Mouse (Mus musculus): ENCODE results near the gene Fdx1. TPM values are rescaled to one million over a fixed set of nuclear protein-coding genes. Genes with fewer than 3 reads are reported as not detected.

The Fdx1 gene
- total and polyA plus RNA-seq, 2 experiments, result 160 to 290 TPM

DNA sequence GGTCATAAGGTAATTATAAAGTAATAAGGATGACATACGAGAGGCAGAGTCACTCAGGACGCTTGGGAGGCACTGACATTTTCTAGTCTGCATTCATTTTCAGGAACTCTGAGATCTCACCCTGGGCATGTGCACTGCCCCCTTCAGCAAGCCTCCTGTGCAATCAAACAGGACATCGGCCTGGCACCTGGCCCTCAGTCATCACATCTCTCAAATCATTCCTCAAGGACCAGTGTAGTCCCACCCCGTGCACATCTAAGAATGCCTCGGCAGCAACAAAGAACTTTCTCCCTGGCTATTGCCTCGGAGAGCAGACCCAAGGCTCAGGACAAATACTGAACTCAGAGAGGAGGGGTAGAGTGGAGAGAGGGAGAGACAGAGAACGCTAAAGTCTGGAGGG, 34.7 kb downstream of the Fdx1 start:
- Histone ChIP-seq H3K4me3 (ENCODE audit: insufficient read depth, low read depth, low read length) (no peak overlapping the region), H3K9ac (ENCODE audit: low read depth, low read length) (no peak overlapping the region), H3K79me2 (ENCODE audit: control insufficient read depth, insufficient read depth, low read length) (no peaks in the 10 kb centered on the region), H3K27ac (replicated peaks; ENCODE audit: insufficient read depth, low read depth, low read length) (no peak overlapping the region), H3K27me3 (ENCODE audit: control insufficient read depth, insufficient read depth, low read length) (no peaks in the 10 kb centered on the region), H3K4me1 (ENCODE audit: control insufficient read depth, insufficient read depth, low read length) (no peaks in the 10 kb centered on the region), H3K36me3 (ENCODE audit: control insufficient read depth, insufficient read depth, low read length) (no peaks in the 10 kb centered on the region)
- 77% methylated on average over 7 of the region's 7 CpGs for WGBS
- TF ChIP-seq CTCF (IDR thresholded peaks at IDR 0.05; ENCODE audit: low read depth, low read length), result no peak
- TF ChIP-seq POLR2A (IDR thresholded peaks at IDR 0.05; ENCODE audit: extremely low read depth, insufficient read depth, low read length), result no peak
- no peak for DNase-seq (ENCODE audit: extremely low read depth, low read depth, low spot score)

DNA sequence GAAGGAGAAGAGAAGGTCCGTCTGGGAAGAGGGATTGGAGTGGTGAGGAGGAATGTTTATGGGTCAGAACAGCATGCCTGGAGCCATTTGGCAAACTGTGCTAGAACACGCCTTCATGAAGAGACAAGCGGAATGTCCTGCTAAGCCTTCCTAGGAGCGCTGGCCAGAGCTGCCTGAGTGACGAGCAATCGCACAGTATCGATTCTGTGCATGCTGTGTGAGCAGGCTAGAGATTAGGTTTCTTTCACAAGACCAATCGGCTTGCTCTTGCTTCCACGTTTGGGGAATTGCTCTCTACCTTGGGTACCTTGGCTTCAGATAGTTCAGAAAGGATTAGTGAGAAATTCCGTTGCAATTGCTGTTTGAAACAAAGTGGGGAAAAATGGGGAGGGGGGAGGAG, 35.2 kb downstream of the Fdx1 start:
- no peak for DNase-seq (ENCODE audit: extremely low read depth, low read depth, low spot score)
- WGBS, result 39% methylated on average over 10 of the region's 10 CpGs
- no peak for TF ChIP-seq CTCF (IDR thresholded peaks at IDR 0.05; ENCODE audit: low read depth, low read length)
- no peak for TF ChIP-seq POLR2A (IDR thresholded peaks at IDR 0.05; ENCODE audit: extremely low read depth, insufficient read depth, low read length)
- no peak overlapping the region for H3K4me3 ChIP-seq (ENCODE audit: insufficient read depth, low read depth, low read length)
- H3K27ac ChIP-seq (replicated peaks; ENCODE audit: insufficient read depth, low read depth, low read length), result no peak overlapping the region
- H3K36me3 ChIP-seq (ENCODE audit: control insufficient read depth, insufficient read depth, low read length), result no peaks in the 10 kb centered on the region
- no peaks in the 10 kb centered on the region for H3K4me1 ChIP-seq (ENCODE audit: control insufficient read depth, insufficient read depth, low read length)
- no peaks in the 10 kb centered on the region for H3K79me2 ChIP-seq (ENCODE audit: control insufficient read depth, insufficient read depth, low read length)
- no peaks in the 10 kb centered on the region for H3K27me3 ChIP-seq (ENCODE audit: control insufficient read depth, insufficient read depth, low read length)
- H3K9ac ChIP-seq (ENCODE audit: low read depth, low read length), result no peak overlapping the region

GRCm38 (mm10) chr9:51927680-51928079, 35.7 kb downstream of the Fdx1 start:
- TF ChIP-seq POLR2A (IDR thresholded peaks at IDR 0.05; ENCODE audit: extremely low read depth, insufficient read depth, low read length), result no peak
- TF ChIP-seq CTCF (IDR thresholded peaks at IDR 0.05; ENCODE audit: low read depth, low read length), result no peak
- Histone ChIP-seq H3K79me2 (ENCODE audit: control insufficient read depth, insufficient read depth, low read length) (no peaks in the 10 kb centered on the region), H3K27ac (replicated peaks; ENCODE audit: insufficient read depth, low read depth, low read length) (no peak overlapping the region), H3K4me1 (ENCODE audit: control insufficient read depth, insufficient read depth, low read length) (no peaks in the 10 kb centered on the region), H3K9ac (ENCODE audit: low read depth, low read length) (no peak overlapping the region), H3K4me3 (ENCODE audit: insufficient read depth, low read depth, low read length) (no peak overlapping the region), H3K36me3 (ENCODE audit: control insufficient read depth, insufficient read depth, low read length) (no peaks in the 10 kb centered on the region), H3K27me3 (ENCODE audit: control insufficient read depth, insufficient read depth, low read length) (no peaks in the 10 kb centered on the region)
- WGBS, result 81% methylated on average over 3 of the region's 3 CpGs
- DNase-seq (ENCODE audit: extremely low read depth, low read depth, low spot score), result no peak

GRCm38 (mm10) chr9:51926629-51927028, 36.7 kb downstream of the Fdx1 start:
- no peak for DNase-seq (ENCODE audit: extremely low read depth, low read depth, low spot score)
- no peaks in the 10 kb centered on the region for H3K4me1 ChIP-seq (ENCODE audit: control insufficient read depth, insufficient read depth, low read length)
- H3K27ac ChIP-seq (replicated peaks; ENCODE audit: insufficient read depth, low read depth, low read length), result no peak overlapping the region
- no peaks in the 10 kb centered on the region for H3K79me2 ChIP-seq (ENCODE audit: control insufficient read depth, insufficient read depth, low read length)
- TF ChIP-seq CTCF (IDR thresholded peaks at IDR 0.05; ENCODE audit: low read depth, low read length) (no peak), POLR2A (IDR thresholded peaks at IDR 0.05; ENCODE audit: extremely low read depth, insufficient read depth, low read length) (no peak)
- H3K27me3 ChIP-seq (ENCODE audit: control insufficient read depth, insufficient read depth, low read length), result no peaks in the 10 kb centered on the region
- H3K36me3 ChIP-seq (ENCODE audit: control insufficient read depth, insufficient read depth, low read length), result no peaks in the 10 kb centered on the region
- 96% methylated on average over 8 of the region's 8 CpGs for WGBS
- no peak overlapping the region for H3K4me3 ChIP-seq (ENCODE audit: insufficient read depth, low read depth, low read length)
- no peak overlapping the region for H3K9ac ChIP-seq (ENCODE audit: low read depth, low read length)

DNA sequence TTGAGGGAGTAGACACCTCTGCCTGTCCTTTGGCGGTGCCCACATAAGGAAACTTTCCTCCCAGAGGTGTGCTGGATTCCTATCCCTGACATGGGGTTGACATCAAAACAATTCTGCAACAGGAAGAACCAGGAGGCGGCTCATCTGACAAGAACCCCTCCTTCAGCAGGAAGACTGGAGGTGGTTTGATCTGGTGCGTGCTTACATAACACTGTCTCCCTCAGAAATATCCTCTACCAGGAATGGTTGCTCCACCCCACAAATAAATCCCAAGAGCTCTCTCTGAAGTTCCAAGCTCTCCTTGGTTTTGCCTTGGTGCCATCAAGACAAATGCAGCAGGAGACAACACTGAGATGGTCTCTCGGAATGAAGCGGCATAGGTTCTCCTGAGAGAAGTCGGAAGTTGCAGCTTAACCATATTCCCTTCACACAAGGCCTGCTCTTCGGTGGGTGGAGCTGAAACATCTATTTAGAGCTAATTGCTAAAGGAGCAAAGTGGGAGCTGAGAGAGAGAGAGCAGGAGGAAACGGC, 38.7 kb downstream of the Fdx1 start:
- no peaks in the 10 kb centered on the region for H3K4me1 ChIP-seq (ENCODE audit: control insufficient read depth, insufficient read depth, low read length)
- H3K36me3 ChIP-seq (ENCODE audit: control insufficient read depth, insufficient read depth, low read length), result no peaks in the 10 kb centered on the region
- no peaks in the 10 kb centered on the region for H3K27me3 ChIP-seq (ENCODE audit: control insufficient read depth, insufficient read depth, low read length)
- no peak overlapping the region for H3K4me3 ChIP-seq (ENCODE audit: insufficient read depth, low read depth, low read length)
- WGBS, result 83% methylated on average over 8 of the region's 8 CpGs
- H3K27ac ChIP-seq (replicated peaks; ENCODE audit: insufficient read depth, low read depth, low read length), result no peak overlapping the region
- H3K9ac ChIP-seq (ENCODE audit: low read depth, low read length), result no peak overlapping the region
- DNase-seq (ENCODE audit: extremely low read depth, low read depth, low spot score), result no peak
- no peaks in the 10 kb centered on the region for H3K79me2 ChIP-seq (ENCODE audit: control insufficient read depth, insufficient read depth, low read length)
- TF ChIP-seq CTCF (IDR thresholded peaks at IDR 0.05; ENCODE audit: low read depth, low read length), result no peak
- TF ChIP-seq POLR2A (IDR thresholded peaks at IDR 0.05; ENCODE audit: extremely low read depth, insufficient read depth, low read length), result no peak

DNA sequence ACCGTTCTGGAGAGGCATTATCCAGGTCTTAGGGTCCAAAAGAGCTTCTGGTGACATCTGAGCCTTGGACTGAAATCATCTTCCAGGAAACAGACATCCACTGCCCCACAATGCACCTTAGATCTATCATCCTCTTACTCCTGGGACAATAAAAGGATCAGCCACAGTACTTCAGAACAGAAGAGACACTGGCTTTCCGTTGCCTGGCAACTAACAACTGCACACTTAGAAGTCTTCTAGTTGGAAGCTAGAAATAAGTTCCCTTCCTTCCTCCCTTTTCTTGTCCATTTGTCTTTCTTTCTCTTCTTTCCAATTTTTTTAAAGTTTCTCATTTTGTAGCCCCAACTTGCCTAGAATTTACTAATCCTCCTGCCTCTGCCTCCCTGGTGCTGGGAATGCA, 40.6 kb downstream of the Fdx1 start:
- H3K79me2 ChIP-seq (ENCODE audit: control insufficient read depth, insufficient read depth, low read length), result no peaks in the 10 kb centered on the region
- WGBS, result 97% methylated on average over 2 of the region's 2 CpGs
- H3K4me3 ChIP-seq (ENCODE audit: insufficient read depth, low read depth, low read length), result no peak overlapping the region
- H3K36me3 ChIP-seq (ENCODE audit: control insufficient read depth, insufficient read depth, low read length), result no peaks in the 10 kb centered on the region
- no peaks in the 10 kb centered on the region for H3K27me3 ChIP-seq (ENCODE audit: control insufficient read depth, insufficient read depth, low read length)
- no peaks in the 10 kb centered on the region for H3K4me1 ChIP-seq (ENCODE audit: control insufficient read depth, insufficient read depth, low read length)
- no peak for TF ChIP-seq POLR2A (IDR thresholded peaks at IDR 0.05; ENCODE audit: extremely low read depth, insufficient read depth, low read length)
- TF ChIP-seq CTCF (IDR thresholded peaks at IDR 0.05; ENCODE audit: low read depth, low read length), result no peak
- no peak overlapping the region for H3K9ac ChIP-seq (ENCODE audit: low read depth, low read length)
- H3K27ac ChIP-seq (replicated peaks; ENCODE audit: insufficient read depth, low read depth, low read length), result no peak overlapping the region
- DNase-seq (ENCODE audit: extremely low read depth, low read depth, low spot score), result no peak
